Mouse (Mus musculus): ENCODE data around the gene Zscan29.
"Not testable (repeated sequence)": the region's sequence is repeated elsewhere in the genome, so short reads cannot be mapped to it uniquely, and the experiment has no call there.

The Zscan29 gene

DNA sequence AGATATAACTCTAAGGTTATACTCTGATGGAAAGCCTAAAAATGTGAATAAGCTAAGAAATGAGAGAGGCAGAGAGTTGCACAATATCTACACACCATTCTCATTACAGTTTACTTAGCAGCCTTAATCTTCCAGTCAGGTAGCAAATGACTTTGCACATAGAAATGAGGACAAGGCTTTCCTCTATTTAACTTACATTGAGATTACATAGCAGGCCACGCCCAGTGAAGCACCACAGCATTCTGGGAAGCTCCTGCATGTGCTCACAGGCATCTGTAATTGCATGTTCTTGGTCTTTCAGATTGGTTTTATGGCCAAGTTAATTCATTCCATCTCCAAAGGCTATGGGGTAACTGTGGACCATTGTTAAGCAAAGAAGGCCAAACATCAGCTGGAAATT is 38.1 kb downstream of the Zscan29 start:
- no peak for DNase-seq

DNA sequence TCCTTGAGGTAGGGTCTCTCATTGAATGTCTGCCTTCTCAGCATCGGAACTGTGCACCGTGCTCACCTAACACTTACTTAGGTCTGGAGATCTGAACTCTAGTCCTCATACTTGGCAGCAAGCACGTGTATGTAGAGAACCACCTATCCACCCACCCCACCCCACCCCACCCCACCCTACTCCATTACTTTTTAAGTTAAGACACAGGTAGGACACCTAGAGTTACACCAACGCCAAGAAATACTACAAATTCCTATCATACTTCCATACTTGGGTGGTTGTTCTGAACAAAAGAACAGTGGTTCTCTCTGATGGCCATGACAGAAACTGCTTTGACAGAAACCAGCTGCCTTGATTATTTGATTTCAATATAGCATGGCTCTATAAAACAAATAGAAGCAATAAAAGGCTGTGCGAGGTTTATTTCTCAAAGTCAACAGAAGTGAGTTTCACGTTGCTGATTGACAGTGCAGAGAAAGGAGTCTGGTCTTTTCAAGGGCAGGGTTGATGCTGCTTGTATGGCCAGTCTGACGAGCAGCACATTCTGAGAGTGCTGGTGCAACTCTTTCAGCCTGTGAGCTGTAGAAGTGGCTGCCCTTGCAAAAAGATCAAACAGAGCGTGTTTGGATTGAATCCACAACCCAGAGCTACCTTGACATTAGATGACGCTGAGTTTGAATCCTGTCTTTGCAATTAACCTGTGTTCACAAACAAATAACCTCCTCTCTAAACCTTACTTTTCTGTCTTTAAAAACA is 41.9 kb downstream of the Zscan29 start:
- no peak for DNase-seq

DNA sequence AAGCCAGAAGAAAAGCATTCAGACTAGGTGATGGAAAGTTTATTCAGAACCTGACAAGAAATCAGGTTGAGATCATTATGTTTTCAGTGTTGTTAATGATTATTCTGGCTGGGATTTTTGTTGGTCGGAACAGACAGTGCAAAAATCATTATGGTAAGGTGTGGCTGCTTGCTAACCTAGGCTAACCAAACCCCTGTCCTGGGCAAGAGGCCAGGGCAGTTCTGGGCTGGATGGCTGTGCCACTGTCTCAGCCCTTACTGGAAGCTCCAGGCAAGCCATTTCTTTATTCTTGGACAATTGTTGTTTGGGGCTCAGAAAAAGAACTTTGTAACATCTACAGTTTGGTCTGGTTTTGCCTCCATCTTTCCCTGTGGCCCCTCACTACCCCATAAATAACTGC is 43.4 kb downstream of the Zscan29 start:
- DNase-seq, result no peak

DNA sequence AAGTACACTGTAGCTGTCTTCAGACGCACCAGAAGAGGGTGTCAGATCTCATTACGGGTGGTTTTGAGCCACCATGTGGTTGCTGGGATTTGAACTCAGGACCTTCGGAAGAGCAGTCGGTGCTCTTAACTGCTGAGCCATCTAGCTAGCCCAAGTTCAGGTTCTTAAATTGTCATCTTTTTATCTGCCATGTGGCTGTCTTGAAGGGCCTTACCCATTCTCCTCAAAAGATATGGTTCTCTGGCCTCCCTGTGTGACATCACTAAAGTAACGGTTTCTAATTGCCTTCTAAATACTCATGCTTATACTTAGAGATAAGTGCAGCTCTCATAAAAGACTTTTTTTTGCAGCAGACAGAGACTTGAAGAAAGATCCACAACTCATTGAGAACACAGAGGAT is 44.6 kb downstream of the Zscan29 start:
- not testable (repeated sequence) for DNase-seq

DNA sequence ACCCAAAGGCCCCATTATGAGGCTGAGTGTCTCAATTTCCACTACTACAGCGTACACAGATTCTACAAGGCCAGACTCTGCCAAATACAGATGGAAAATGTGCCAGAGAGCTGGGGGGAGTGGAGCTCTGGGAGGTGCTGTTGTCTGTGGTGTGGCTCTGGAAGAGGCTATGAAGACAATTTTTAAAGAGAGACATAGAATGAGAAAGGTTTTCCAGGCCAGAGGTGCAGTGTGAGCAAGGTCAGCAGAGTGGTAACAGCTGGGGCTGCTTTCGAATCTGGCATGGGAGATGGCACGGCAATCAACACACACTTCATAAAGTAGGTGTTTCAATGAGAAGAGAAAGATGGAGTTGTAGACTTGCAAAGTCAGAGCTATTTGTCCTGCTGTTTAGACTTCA is 51.7 kb downstream of the Zscan29 start:
- no peak for DNase-seq

DNA sequence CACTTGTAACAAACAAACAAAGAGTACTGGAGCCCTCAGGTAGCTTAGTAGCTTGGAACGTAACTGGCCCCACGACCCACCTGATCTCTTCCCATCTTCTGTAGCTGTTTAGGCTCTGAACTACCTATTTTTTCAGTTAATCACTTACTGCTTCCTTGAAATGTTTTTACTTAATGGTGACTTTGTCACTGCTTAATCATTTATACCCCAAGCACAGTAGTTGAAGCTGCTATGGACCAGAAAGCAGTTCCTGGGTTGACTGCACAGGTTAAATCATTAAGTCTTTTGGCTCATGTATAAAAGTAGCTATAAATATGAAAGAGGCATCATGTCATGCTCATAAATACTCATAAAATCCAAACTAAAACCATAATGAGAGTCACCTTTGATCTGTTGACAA is 55.5 kb downstream of the Zscan29 start:
- DNase-seq, result no peak

DNA sequence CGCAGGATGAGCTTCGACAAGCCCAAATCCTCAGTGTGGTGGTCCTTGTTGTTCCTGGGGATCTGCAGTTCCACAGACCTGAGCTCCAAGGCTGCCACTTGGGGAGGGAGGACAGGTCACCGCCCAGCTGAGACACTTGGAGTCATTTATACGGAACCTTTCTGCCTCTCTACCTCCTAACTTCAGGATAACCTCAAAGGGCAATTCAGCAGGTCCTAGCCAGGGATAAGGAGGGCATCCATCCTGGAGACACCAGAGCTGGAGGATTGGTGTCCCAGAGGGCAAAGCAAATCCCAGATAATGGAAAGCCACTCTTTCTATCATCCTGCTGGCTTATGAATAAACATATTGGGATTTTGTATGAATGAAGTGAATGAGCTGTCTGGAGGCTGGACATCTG is 61.2 kb downstream of the Zscan29 start, which contains the start of gene Tgm7:
Gene Tgm7 (minus strand): TSS at position 101 of the 400 bp plus-strand sequence.
- DNase-seq, result no peak

Data from right cerebral cortex, postnatal 14 days (tissue).